Mouse (Mus musculus): ENCODE results near the gene Nek1.

DNA sequence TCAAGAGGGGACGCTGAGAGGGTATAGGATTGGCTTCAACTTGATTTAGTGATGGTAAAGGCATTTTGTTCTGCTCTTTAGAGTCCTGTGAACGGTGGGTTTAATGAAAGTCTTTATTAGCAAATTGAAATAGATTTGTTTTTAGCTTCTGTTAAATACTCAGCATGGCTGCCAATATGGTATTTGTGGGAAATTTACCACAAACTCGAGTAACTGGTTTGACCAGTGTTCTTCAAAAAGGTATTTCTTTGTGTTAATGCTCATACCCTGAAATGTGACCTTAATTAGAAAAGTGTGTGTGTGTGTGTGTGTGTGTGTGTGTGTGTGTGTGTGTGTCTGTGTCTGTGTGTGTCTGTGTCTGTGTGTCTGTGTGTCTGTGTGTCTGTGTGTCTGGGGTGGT lies 178.6 kb downstream of the Nek1 start:
- TF ChIP-seq CTCF (IDR thresholded peaks at IDR 0.05; ENCODE audit: insufficient read depth, low read depth, low read length) (no peak), POLR2A (IDR thresholded peaks at IDR 0.05; ENCODE audit: insufficient read depth, low read depth, low read length) (no peak)

Data from olfactory bulb, adult 2 months (tissue).